Mouse (Mus musculus): ENCODE data around the gene Nfib. TPM values are rescaled to one million over a fixed set of nuclear protein-coding genes. Genes with fewer than 3 reads are reported as not detected.

Nfib gene
- total RNA-seq, 2 experiments from 2014 or later = 79.7 to 96.6 TPM

DNA sequence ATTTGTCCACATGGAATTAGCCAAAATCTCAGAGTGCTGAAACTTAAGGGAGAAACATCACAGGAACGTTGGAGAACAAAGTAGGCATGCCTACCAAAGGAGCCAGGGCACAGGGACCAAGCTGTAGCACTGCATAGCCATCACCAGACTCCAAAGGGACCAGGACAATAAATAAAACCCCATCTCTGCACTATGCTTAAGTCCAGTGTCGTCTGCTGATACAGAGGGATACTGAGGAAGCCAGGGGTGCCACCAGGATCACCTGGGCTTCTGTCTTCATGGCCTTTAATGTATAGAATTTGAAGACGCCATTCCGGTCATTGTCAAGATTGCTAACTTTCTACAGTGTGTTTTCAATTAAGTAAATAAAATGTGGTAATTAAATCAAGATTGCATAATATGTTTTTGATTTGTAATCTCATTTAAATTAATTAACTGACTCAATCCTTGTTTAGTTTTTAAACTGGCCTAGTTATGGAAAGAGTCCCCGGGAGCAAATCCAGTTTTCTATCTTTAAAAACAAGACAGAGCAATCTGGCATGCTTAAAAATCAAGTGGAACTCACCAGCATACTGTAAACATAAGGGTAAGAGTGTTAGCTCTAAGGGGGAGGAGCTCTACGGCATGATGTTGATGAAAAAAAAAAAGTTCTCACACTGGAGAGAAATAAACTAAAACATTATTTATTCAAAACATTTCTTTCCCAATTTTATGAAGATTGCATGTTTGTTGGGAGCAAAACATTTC is 313.7 kb downstream of the Nfib start:
- no peak for DNase-seq (ENCODE audit: low spot score in 2 of 2)
- intact Hi-C loops (cut with DNase I) = no loop called here

GRCm38 (mm10) chr4:82390545-82390944 is 315.0 kb downstream of the Nfib start:
- no peak for DNase-seq (ENCODE audit: low spot score in 2 of 2)
- intact Hi-C loops (cut with DNase I) = no loop called here

GRCm38 (mm10) chr4:82389876-82390275 is 315.7 kb downstream of the Nfib start:
- no peak for DNase-seq (ENCODE audit: low spot score in 2 of 2)
- intact Hi-C loops (cut with DNase I) = no loop called here

DNA sequence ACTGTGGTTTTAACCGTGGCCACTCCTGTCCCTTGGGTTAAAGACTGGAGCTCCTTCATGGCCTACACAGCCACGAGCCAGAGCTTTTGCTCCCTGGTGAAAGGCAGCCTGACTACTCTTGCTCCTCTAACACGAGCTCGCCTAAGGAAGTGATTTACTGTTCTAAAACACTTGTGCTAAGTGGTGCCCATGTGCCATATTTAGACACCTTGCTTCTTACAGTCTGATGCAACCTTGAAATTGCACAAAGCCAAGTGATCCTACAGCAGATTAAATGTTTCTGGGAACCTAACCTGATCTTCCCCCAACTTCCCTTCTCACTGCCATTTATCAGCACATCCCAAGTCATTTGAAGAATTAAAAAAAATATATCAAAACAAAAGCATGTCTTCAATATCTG is 317.9 kb downstream of the Nfib start:
- no peak for DNase-seq (ENCODE audit: low spot score in 2 of 2)
- intact Hi-C loops (cut with DNase I) = no loop called here

GRCm38 (mm10) chr4:82386222-82386993 is 319.1 kb downstream of the Nfib start:
- intact Hi-C loops (cut with DNase I) = no loop called here
- no peak for DNase-seq (ENCODE audit: low spot score in 2 of 2)

DNA sequence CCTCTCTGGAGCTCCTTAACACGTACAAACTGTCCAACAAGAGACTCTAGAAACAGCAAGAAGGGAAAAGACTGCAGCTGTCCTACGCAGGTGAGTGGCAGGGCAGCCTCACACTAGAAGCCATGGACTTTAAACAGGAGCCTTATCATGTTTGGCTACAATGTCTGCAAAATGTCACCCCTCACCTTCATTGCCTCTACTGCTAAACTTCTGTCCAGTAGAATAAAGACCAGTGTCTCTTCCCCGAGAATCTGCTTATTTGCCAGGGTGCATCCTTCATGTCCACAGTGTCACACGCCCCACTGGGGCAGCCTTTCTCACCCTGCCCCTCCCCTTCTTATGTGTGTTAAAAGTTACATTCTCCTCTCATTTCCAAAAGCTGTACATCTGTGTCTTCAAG is 319.9 kb downstream of the Nfib start:
- intact Hi-C loops (cut with DNase I) = no loop called here
- no peak for DNase-seq (ENCODE audit: low spot score in 2 of 2)

DNA sequence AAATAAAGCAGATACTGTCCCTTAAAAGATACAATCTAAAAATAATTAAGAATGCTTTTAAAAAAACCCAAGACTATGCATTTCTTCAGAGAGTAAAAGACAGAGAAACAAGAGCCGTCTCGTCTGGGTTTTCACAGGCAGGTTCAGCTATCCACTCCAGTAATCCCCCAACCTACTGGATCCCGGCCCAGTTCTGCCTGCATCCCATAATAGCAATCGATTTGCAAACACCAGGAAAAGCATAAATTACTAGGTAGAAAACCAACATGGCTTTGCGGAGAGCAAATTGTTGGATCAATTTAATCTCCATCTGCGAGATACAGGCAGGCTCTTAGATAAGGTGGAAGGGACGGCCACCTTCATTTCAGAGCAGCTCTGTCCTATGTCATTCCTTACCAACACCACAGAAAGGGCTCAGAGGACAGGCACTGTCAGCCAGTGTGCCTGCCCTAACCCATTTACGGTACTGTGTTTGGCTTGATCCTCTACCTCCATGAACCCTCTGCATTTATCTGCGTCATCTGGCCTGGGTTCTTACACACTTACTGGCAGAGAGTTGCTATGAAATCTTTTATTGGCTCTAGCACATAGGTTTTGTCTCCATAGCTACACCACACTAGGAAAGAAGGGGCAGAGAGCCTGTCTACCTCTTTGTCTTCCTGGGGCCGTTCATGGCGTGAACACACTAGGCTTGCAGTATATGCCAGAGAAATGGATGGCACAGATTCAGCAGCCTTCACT is 321.4 kb downstream of the Nfib start:
- no peak for DNase-seq (ENCODE audit: low spot score in 2 of 2)
- intact Hi-C loops (cut with DNase I) = no loop called here

- intact Hi-C loops (cut with DNase I) = no loop called here
- DNase-seq (ENCODE audit: low spot score in 2 of 2) = no peak
Observed at GRCm38 (mm10) chr4:82383346-82383745, 322.2 kb downstream of the Nfib start.

DNA sequence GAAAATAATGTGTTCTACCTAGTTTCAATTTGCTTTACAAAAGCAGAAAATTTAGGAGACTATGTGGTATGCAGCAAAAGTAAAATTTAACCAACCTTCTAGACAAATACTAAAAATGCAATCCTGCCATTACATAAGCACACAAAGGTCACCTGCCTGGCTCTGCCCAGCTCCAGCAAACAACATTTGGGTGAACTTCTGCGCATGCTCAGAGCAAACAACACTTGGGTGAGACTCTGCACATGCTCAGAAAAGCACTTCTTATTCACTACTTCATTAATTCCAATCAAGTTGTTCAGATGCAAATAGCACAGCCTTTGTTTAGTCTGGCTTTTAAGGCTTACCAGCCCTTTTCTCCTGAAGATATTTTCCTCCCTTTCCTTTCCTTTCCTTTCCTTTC is 323.8 kb downstream of the Nfib start:
- intact Hi-C loops (cut with DNase I) = no loop called here
- no peak for DNase-seq (ENCODE audit: low spot score in 2 of 2)

- intact Hi-C loops (cut with DNase I) = no loop called here
- no peak for DNase-seq (ENCODE audit: low spot score in 2 of 2)
Observed at GRCm38 (mm10) chr4:82380578-82380977, 325.0 kb downstream of the Nfib start.

- DNase-seq (ENCODE audit: low spot score in 2 of 2) = no peak
- intact Hi-C loops (cut with DNase I) = no loop called here
Observed at GRCm38 (mm10) chr4:82378050-82378449, 327.5 kb downstream of the Nfib start.

- no peak for DNase-seq (ENCODE audit: low spot score in 2 of 2)
- intact Hi-C loops (cut with DNase I) = no loop called here
Observed at GRCm38 (mm10) chr4:82377621-82378020, 327.9 kb downstream of the Nfib start.

GRCm38 (mm10) chr4:82374560-82374959 is 331.0 kb downstream of the Nfib start:
- intact Hi-C loops (cut with DNase I) = no loop called here
- no peak for DNase-seq (ENCODE audit: low spot score in 2 of 2)

GRCm38 (mm10) chr4:82372217-82372616 is 333.3 kb downstream of the Nfib start:
- intact Hi-C loops (cut with DNase I) = no loop called here
- no peak for DNase-seq (ENCODE audit: low spot score in 2 of 2)

DNA sequence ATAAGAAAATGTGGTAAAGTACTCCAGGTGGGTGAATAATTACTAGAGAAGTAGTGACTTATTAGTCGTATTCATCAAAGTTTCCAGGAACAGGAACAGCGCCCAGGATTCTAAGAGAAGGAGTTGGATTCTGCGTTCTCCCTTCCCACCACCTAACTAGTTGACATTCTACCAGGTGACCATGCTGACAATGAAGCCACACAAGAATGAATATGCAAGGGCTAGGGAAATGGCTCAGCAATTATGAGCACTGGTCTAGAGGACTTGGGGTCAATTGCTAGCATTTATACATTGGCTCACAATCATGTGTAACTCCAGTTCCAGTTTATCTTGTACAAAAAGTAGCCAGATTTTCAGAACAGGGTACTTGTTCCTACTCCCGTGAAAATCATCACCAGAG is 334.1 kb downstream of the Nfib start:
- intact Hi-C loops (cut with DNase I) = no loop called here
- DNase-seq (ENCODE audit: low spot score in 2 of 2) = no peak

- intact Hi-C loops (cut with DNase I) = no loop called here
- no peak for DNase-seq (ENCODE audit: low spot score in 2 of 2)
Observed at GRCm38 (mm10) chr4:82369011-82369776, 336.4 kb downstream of the Nfib start.

DNA sequence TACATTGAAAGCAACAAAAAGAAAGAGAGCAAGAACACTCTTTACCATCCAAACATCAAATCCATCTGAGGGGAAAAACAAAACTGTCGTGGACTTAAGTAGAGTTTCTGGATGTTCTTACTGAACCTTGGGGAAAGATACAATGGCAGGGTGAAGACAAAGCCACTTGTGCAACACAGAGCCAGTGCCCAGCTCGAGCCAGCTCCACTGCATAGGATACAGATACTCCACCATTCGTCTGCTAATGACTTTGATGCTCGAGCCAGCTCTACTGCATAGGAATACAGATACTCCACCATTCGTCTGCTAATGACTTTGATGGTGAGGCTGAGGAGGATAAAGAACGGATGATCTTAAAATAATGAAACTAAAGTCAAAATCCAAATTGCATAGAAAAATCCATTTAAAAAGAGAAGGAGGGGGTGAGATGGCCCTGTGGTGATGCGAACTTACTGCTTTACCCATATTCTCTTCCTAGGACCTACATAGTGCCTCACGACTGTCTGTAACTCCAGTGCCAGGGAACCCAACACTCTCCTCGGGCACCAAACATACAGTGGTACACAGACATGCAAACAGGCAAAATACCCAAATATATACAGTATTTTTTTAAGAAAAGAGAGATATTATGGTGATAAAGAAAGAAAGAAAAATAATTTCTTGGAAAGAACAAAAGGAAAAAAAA is 337.3 kb downstream of the Nfib start:
- intact Hi-C loops (cut with DNase I) = no loop called here
- DNase-seq (ENCODE audit: low spot score in 2 of 2) = no peak

- no peak for DNase-seq (ENCODE audit: low spot score in 2 of 2)
- intact Hi-C loops (cut with DNase I) = no loop called here
Observed at GRCm38 (mm10) chr4:82364696-82365385, 340.7 kb downstream of the Nfib start.

- intact Hi-C loops (cut with DNase I) = no loop called here
- DNase-seq (ENCODE audit: low spot score in 2 of 2) = no peak
Observed at GRCm38 (mm10) chr4:82363951-82364350, 341.6 kb downstream of the Nfib start.

All from left cerebral cortex, postnatal 36 days (tissue).